Mouse (Mus musculus): ENCODE results near the gene Sdk1.

Gene Sdk1

DNA sequence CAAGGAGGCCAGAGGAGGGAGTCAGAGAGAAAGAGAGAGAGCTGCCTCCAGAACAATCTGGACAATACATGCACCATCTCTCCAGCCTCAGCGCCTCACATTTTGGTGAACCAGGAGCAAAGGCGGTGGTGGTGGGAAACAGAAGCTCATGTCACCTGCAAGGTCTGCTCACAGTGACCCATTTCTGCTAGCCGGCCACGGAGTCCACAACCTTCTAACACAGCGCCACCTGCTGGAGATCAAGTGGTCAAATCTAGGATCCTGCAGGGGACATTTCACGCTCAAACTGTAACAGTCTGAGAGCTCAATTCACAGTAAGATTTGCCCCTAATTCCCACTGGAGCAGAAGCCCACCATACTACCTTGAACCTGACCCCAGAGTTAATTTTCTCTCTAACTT lies 999.0 kb downstream of the Sdk1 start:
- DNase-seq (ENCODE audit: low read depth, low spot score), result no peak

DNA sequence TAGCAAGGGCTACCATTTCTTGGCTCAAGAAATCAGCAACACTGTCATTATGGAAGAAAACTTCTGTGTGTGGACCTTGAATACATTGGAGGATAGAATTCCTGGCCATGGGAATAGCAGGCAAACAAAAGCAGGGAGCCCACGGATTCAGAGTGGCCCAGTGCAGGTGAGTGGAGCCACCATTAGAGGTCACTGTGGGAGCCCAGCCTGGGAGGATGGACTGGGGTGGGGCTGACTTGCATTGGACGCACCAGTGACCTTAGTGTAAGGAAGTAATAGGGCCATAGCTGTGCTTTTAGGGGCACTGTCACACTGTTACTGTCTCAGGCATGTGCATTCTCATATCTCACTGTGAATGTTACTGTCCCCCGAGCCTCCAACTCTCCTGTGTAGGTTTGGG lies 1001.3 kb downstream of the Sdk1 start:
- no peak for DNase-seq (ENCODE audit: low read depth, low spot score)

DNA sequence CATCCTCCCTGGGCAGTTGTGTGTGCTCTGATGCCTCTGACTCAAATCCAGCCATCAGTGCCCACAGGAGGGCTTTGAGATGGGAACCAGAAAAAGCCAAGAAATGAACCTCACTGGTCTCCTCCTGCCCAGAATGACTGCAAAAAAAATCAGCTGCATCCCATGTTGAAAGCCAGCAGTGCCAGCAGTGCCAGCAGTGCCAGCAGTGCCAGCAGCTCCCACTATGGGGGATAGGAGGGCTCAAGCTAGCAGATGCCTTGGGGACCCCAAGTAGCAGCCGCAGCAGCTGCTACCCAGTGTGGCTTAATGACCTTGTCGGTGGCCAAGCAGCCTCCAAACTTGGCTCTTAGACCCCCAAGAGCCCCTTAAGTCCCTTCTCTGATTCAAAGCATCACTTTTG lies 1001.8 kb downstream of the Sdk1 start:
- DNase-seq (ENCODE audit: low read depth, low spot score), result no peak

DNA sequence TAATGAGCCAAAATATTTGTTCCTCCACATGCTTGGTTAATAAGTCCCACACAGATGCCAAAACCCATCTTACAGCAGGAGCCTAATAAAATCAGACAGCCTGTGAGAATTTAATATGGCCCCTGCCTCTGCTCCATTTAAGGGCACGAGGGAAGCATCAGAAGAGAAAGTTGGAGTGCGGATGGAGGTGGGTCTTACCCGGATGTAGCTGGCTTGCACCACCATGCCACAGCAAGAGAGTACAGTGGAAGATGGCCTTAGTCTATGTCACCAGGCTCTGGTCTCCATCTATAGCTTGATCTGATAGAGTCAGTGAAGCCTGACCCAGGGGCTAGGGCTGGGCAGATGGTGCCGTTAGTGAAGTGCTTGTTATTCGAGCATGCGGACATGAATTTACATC lies 1014.9 kb downstream of the Sdk1 start:
- peak; percentile 17 for DNase-seq (ENCODE audit: low read depth, low spot score)

DNA sequence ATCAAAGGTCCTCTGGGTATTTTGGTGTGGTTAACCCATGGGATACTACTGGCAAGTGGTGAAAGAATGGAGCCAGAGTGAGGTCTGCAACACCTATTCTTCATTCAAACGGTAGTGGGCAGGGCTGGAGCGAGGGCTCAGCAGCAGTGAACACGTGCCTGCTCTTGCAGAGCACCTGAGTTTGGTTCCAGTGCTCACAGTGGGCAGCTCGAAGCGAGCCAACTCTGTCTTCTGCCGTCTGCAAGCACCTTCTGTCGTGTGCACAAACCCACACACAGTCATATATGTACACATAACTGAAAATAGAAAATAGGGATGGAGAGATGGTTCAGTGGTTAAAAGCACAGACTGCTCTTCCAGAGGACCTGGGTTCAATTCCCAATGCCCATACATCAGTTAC lies 1017.4 kb downstream of the Sdk1 start:
- DNase-seq (ENCODE audit: low read depth, low spot score), result no peak

DNA sequence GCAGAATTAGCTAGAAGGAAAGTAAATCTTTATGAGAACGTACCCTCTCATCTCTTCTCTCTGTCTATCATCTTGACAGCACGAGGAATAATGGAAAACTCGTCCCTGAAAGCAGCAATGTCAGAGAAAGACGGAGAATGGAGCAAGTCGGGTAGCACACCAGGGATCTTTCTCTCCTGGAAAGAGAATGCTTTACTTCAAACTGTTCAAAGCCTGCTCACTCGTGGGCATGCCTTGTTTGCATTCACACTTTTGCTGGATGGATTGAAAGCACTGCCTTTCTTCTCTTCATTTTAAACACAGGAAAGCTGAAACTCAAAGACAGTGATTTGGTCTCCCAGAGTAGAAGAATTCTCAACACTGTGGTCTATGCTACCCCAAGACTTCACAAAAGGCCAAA lies 1020.8 kb downstream of the Sdk1 start:
- DNase-seq (ENCODE audit: low read depth, low spot score), result no peak
